Mouse (Mus musculus): ENCODE data around the gene Olfml2a.

Gene Olfml2a

GRCm38 (mm10) chr2:38938007-38938406 is 6.2 kb downstream of the Olfml2a start:
- DNase-seq (ENCODE audit: low spot score) = no peak

DNA sequence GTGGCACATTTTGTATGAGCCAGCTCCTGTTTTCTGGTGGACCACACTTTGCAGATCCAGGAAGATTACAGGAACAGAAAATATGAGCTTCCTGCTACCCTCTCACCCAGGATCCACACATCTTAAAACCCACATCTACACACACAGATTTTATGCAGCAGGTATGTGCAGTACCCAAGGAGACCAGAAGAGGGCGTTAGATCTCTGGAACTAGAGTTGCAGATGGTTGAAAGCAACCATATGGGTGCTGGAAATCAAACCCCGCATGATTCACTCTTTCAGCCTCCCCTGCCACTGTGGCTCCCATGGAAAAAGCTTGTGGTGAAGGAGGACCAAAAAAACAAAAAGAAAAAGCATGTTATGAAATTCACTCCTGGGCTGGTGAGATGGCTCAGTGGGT is 7.3 kb downstream of the Olfml2a start:
- DNase-seq (ENCODE audit: low spot score) = no peak

- no peak for DNase-seq (ENCODE audit: low spot score)
Observed at GRCm38 (mm10) chr2:38941426-38941825, 9.6 kb downstream of the Olfml2a start.

DNA sequence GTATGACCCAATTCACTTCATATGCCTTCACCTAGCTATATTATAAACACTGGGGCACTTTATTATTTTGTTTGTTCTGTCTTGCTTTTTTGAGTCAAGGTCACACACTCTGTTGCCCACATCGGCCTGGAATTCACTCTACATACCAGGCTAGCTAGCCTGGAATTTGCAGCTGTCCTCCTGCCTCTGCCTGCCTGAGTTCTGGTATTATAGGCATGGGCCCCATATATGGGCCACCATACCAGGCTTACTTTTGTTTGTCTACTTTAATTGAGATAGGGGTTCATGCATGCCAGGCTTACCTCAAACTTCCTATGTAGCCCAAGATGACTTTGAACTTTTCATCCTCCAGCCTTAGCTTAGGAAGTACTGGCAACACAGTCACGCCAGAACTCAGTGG is 10.1 kb downstream of the Olfml2a start:
- no peak for DNase-seq (ENCODE audit: low spot score)

- DNase-seq (ENCODE audit: low spot score) = no peak
Observed at GRCm38 (mm10) chr2:38943161-38943560, 11.4 kb downstream of the Olfml2a start.

DNA sequence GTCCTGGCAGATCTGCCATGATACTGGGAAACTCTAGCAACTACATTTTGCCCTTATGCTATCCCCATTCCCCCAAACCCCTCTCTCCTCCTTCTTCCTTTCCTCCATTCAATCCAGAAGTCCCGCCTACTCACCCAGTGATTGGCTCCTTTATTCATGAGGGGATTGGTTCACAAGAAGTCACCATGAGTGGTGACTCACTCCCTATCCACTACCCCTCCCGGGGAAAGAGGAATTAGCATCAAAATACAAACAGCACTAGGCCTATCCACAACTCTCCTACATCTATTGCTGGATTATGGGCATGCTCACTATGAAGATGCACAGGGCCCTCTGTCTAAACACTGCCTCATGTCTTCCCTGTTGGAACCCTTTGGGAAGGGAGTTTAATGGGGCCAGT is 12.2 kb downstream of the Olfml2a start:
- no peak for DNase-seq (ENCODE audit: low spot score)

DNA sequence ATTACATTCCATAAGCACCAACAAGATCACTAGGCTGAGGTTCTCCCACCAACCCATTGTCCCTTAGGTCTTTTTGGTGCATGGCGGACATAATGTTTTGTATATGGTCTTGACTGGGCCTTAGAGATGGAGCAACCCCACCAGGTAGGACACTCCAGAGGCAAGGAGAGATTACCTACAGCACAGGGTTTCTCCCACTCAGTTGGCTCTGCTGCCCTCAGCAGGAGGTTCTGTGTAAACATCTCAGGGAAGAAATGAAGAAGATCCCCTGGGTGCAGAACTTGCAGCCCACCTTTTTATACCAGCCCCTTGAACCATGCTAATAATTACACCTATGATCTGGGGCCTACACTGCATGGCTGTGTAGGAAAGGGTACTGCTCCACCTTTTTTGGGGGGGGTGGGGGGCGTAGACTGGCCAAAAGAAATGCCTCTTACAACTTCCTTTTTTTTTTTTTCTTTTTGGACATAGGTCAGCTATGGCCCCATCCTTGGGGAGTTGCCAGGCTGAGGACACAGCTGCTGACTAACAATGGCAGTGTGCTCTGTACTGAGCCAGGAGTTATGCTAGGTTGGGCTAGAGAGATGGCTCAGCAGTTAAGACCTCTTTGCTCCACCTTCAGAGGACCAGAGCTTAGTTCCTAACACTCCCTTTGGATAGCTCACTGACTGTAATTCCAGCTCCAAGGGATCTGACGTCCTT is 12.8 kb downstream of the Olfml2a start:
- no peak for DNase-seq (ENCODE audit: low spot score)

GRCm38 (mm10) chr2:38947566-38947965 is 15.8 kb downstream of the Olfml2a start:
- DNase-seq (ENCODE audit: low spot score) = no peak

DNA sequence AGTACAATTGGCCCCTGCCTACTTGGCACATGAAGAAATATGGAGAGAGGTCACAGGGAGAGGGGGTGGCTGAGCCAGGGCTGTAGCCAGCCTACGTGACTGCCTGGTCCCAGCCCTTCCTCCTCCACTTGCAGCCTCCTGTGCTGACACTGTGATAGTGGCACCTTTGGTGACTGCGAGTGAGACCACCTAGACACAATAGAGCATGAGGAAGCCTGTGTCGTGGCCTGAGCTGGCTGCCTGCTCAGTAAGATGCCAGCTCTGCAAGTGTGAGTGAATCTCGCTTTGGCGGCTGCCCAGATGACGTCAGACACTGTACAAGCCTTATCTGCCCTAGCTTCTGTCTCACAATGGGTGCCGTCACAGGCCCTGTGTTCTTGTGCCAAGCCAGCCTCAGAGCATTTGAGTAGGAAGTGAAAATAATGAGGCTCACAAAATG is 18.5 kb downstream of the Olfml2a start:
- peak; percentile 66 for DNase-seq (ENCODE audit: low spot score)

DNA sequence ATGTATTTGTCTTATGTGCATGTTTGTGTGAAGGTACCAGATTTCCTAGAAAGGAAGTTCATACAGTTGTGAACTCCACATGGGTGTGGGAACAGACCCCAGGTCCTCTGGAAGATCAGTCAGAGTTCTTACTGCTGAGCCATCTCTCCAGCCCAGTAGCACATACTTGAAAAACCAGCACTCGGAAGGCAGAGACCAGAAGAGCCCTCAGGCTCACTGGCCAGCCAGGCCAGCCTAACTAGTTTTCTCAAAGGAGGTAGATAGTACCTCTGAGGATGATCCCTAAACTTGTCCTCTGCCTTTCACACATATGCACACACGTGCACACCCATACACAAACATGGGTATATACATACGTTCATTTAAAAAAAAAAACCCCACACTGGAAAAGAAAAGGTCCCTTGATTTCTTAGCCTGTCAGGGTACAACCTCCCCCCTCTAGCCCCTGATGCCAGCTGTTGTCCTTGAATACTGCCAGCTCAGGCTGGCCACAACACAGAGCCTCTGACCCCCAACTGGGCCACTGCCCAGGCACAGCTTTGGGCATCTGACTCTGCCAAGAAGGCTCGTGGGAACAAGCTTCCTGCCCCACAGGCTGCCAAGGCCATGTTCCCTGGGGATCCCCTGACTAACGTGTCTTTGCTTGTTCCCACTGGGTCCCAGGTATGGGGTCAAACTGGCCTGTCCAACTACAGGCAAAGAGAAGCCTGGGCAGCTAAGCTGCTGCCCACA is 21.5 kb downstream of the Olfml2a start:
- peak; percentile 26 for DNase-seq (ENCODE audit: low spot score)

GRCm38 (mm10) chr2:38956062-38956461 is 24.3 kb downstream of the Olfml2a start:
- DNase-seq (ENCODE audit: low spot score) = no peak

GRCm38 (mm10) chr2:38957671-38958223 is 26.0 kb downstream of the Olfml2a start:
- DNase-seq (ENCODE audit: low spot score) = no peak

DNA sequence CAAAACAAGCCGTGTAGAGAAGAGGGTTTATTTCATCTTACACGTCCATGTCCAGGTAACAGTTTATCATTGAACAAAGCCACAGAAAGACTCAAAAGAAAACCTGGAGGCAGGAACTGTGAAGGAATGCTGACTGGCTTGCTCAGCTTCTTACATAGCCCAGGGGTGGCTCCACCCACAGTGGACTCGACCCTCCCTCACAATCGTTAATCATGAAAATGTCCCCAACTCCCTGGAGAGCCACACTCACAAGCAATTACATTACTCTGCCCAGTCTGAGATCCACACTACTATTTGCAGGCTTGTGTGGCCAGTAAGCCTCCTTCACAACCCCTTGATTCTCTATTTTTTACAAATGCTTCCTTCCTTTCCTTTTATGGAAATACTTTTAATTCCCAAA is 32.4 kb downstream of the Olfml2a start:
- no peak for DNase-seq (ENCODE audit: low spot score)

DNA sequence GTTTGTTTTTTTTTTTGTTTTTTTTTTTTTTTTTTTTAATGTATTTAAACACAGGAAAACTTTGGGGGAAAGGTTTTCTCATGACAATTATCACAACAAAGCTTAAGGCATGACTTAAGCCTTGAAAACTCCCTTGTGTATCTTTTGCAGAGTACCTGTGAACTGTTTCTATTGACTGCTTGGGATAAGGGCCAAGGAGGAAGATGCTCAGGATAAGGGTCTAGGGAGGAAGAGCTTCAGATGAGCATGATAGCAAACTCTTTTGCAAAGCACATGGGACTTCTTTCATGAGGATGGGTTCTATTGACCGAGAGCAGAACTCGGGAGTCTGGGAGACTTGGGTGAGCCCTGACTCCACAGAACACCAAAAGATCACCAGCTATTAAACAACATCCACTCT is 37.9 kb downstream of the Olfml2a start:
- no peak for DNase-seq (ENCODE audit: low spot score)

GRCm38 (mm10) chr2:38970057-38970456 is 38.3 kb downstream of the Olfml2a start:
- DNase-seq (ENCODE audit: low spot score) = no peak

- DNase-seq (ENCODE audit: low spot score) = no peak
Observed at GRCm38 (mm10) chr2:38973223-38973622, 41.4 kb downstream of the Olfml2a start.

- no peak for DNase-seq (ENCODE audit: low spot score)
Observed at GRCm38 (mm10) chr2:38973701-38974100, 41.9 kb downstream of the Olfml2a start.

GRCm38 (mm10) chr2:38974171-38974570 is 42.4 kb downstream of the Olfml2a start:
- no peak for DNase-seq (ENCODE audit: low spot score)

- no peak for DNase-seq (ENCODE audit: low spot score)
Observed at GRCm38 (mm10) chr2:38975181-38975580, 43.4 kb downstream of the Olfml2a start.

DNA sequence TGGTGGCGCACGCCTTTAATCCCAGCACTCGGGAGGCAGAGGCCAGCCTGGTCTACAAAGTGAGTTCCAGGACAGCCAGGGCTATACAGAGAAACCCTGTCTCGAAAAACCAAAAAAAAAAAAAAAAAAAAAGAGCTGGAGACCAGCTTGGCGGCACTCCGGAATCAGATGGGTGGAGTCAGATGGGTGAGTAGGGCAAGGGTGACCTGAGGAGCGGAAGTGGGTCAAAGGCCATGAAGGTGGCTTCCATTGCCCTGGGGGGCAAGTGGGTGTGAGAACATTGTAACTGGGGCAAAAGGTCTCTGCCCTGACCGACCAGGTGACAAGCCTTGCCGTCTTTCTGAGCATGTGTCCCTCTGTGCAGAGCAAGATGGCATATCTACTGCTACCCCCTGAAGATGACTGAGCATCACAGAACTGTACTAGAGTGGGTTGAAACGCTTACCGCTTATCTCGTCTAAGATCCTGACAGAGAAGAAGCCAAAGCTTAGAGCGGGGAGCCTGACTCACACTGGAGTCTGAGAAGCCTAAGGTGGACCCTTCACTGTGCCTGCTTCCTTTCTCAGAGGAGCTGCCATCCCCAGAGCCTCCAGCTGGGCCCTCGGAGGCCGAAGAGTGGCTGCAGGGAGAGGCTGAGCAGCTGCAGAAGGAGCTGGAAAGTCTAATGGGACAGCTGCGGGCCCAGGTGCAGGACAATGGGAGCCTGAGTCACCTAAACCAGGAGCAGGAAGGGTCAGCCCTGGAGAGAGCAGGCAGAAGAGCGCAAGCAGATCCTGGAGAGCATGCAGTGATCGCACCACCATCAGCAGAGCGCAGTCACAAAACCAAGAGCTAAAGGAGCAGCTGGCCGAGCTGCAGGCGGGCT is 44.4 kb downstream of the Olfml2a start:
- DNase-seq (ENCODE audit: low spot score) = no peak

DNA sequence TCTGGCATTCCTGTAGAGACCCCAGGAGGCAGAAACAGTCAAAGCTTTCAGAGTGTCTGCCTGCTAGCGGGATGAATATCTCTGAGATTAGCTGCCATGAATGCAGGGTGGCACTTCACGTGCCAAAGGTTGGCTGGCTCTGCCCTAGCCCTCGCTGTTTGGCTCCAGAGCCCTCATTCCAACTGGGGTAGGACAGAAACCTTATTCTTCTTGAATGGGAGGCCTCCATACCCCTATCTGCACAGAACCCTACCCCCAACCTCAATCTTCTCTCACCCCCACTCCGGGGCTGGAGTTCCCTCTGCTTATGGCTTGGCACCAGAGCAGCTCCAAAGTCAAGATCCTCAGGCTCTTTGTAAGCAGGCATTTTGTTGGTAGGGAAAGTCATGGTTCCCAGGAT is 46.1 kb downstream of the Olfml2a start:
- no peak for DNase-seq (ENCODE audit: low spot score)

- no peak for DNase-seq (ENCODE audit: low spot score)
Observed at GRCm38 (mm10) chr2:38983456-38983855, 51.7 kb downstream of the Olfml2a start.
